ENCODE assay signal across 17 mouse cellular contexts in genomic region chr10:62358827-62359226, GRCm38 (mm10). TPM values are rescaled to one million over a fixed set of nuclear protein-coding genes. Genes with fewer than 3 reads are reported as not detected.
DNase-seq lines count a peak whose midpoint lies in the region; ATAC-seq and TF ChIP-seq lines count a peak whose summit lies in the region.
"Had no signal": no experiment of that assay in that cellular context is flagged by ENCODE, and none has a peak within 500 bp of the region (broad histone marks: within the 10 kb centered on the region; RNA-seq: fewer than 3 reads in every experiment).

No protein-coding gene starts in this region.

- H3K4me3 ChIP-seq in heart, adult 2 months, result no peak overlapping the region
- H3K4me3 ChIP-seq in thymus, adult 2 months (ENCODE audit: control insufficient read depth, insufficient read depth, low read length), result no peak overlapping the region
- H3K4me3 ChIP-seq in liver, embryonic 14.5 days (ENCODE audit: insufficient read depth in 1 of 2, low read depth in 2 of 2, low read length in 2 of 2), result no peak overlapping the region
- H3K4me3 ChIP-seq in forebrain, embryonic 13.5 days, result no peak overlapping the region
- H3K4me3 ChIP-seq: embryonic facial prominence, embryonic 15.5 days; midbrain, embryonic 13.5 days; neural tube, embryonic 12.5 days; stomach, embryonic 15.5 days had no signal

- H3K4me2 ChIP-seq in liver, embryonic 14.5 days (ENCODE audit: low read depth), result no peak overlapping the region
- no peak overlapping the region for H3K4me2 ChIP-seq in forebrain, embryonic 13.5 days
- H3K4me2 ChIP-seq: embryonic facial prominence, embryonic 15.5 days; midbrain, embryonic 13.5 days; neural tube, embryonic 12.5 days; stomach, embryonic 15.5 days had no signal

- peak; percentile 48 for TF ChIP-seq CTCF in heart, adult 2 months (IDR thresholded peaks at IDR 0.05)
- TF ChIP-seq CTCF in thymus, adult 2 months (IDR thresholded peaks at IDR 0.05; ENCODE audit: borderline replicate concordance, control insufficient read depth, extremely low read depth, insufficient read depth, low read length, poor library complexity), result no peak
- TF ChIP-seq CTCF in liver, embryonic 14.5 days (IDR thresholded peaks at IDR 0.05; ENCODE audit: low read depth), result peak; percentile 76

- ATAC-seq in liver, embryonic 14.5 days (ENCODE audit: insufficient read depth), result no peak
- ATAC-seq in inflammation-experienced regulatory T-cells, adult 6 months, result no peak
- ATAC-seq in forebrain, embryonic 13.5 days, result no peak
- ATAC-seq: activated CD4-positive, CD25-positive, alpha-beta regulatory T cell, adult 4 months; forebrain, embryonic 16.5 days; midbrain, embryonic 13.5 days had no signal

- H3K79me2 ChIP-seq in heart, adult 2 months (replicated peaks; ENCODE audit: control insufficient read depth, insufficient read depth, low read length), result no peaks in the 10 kb centered on the region

- no peaks in the 10 kb centered on the region for H3K27me3 ChIP-seq in heart, adult 2 months (ENCODE audit: control insufficient read depth, insufficient read depth, low read length)
- H3K27me3 ChIP-seq in thymus, adult 2 months (ENCODE audit: control insufficient read depth, insufficient read depth, low read length), result no peaks in the 10 kb centered on the region
- no peaks in the 10 kb centered on the region for H3K27me3 ChIP-seq in liver, embryonic 14.5 days (ENCODE audit: control insufficient read depth, insufficient read depth, low read length)
- H3K27me3 ChIP-seq in forebrain, embryonic 13.5 days, result no peaks in the 10 kb centered on the region
- H3K27me3 ChIP-seq: embryonic facial prominence, embryonic 15.5 days; midbrain, embryonic 13.5 days; neural tube, embryonic 12.5 days; stomach, embryonic 15.5 days had no signal

- DNase-seq in heart, adult 2 months, result no peak
- no peak for DNase-seq in heart, adult 18-20 months
- peak; percentile 27 for DNase-seq in thymus, adult 2 months
- no peak for DNase-seq in thymus, adult 18-20 months
- DNase-seq in liver, embryonic 14.5 days (ENCODE audit: low read depth in 3 of 3, low spot score in 3 of 3), result no peak
- no peak for DNase-seq in heart, postnatal 25 days (ENCODE audit: low spot score)
- DNase-seq: cerebellum, postnatal 36 days; heart, postnatal 36 days; kidney, adult 11 months had no signal

- intact Hi-C loops in heart, adult 2 months (cut with DNase I), result no loop called here
- intact Hi-C loops in heart, postnatal 25 days (cut with DNase I), result no loop called here

- no peaks in the 10 kb centered on the region for H3K36me3 ChIP-seq in heart, adult 2 months (ENCODE audit: control insufficient read depth, insufficient read depth, low read length)
- no peaks in the 10 kb centered on the region for H3K36me3 ChIP-seq in thymus, adult 2 months (ENCODE audit: control insufficient read depth, insufficient read depth, low read length)
- H3K36me3 ChIP-seq in liver, embryonic 14.5 days (replicated peaks; ENCODE audit: control insufficient read depth, insufficient read depth, low read depth), result no peaks in the 10 kb centered on the region
- no peaks in the 10 kb centered on the region for H3K36me3 ChIP-seq in forebrain, embryonic 13.5 days (ENCODE audit: poor library complexity, severe bottlenecking)
- H3K36me3 ChIP-seq: embryonic facial prominence, embryonic 15.5 days; midbrain, embryonic 13.5 days; neural tube, embryonic 12.5 days; stomach, embryonic 15.5 days had no signal

- H3K27ac ChIP-seq in heart, adult 2 months, result no peak overlapping the region
- H3K27ac ChIP-seq in thymus, adult 2 months (ENCODE audit: control insufficient read depth, insufficient read depth, low read length), result no peak overlapping the region
- no peak overlapping the region for H3K27ac ChIP-seq in liver, embryonic 14.5 days
- H3K27ac ChIP-seq in forebrain, embryonic 13.5 days, result no peak overlapping the region
- H3K27ac ChIP-seq: embryonic facial prominence, embryonic 15.5 days; midbrain, embryonic 13.5 days; neural tube, embryonic 12.5 days; stomach, embryonic 15.5 days had no signal

- H3K9ac ChIP-seq in heart, adult 2 months (ENCODE audit: low read depth, low read length), result no peak overlapping the region
- H3K9ac ChIP-seq in liver, embryonic 14.5 days (replicated peaks), result no peak overlapping the region
- H3K9ac ChIP-seq in forebrain, embryonic 13.5 days, result no peak overlapping the region
- H3K9ac ChIP-seq: embryonic facial prominence, embryonic 15.5 days; midbrain, embryonic 13.5 days; neural tube, embryonic 12.5 days; stomach, embryonic 15.5 days had no signal

- no peaks in the 10 kb centered on the region for H3K9me3 ChIP-seq in liver, embryonic 14.5 days (ENCODE audit: control insufficient read depth, low read length)
- no peaks in the 10 kb centered on the region for H3K9me3 ChIP-seq in forebrain, embryonic 13.5 days (replicated peaks)
- H3K9me3 ChIP-seq: embryonic facial prominence, embryonic 15.5 days; midbrain, embryonic 13.5 days; neural tube, embryonic 12.5 days; stomach, embryonic 15.5 days had no signal

- H3K4me1 ChIP-seq in heart, adult 2 months (ENCODE audit: control insufficient read depth, insufficient read depth, low read length), result no peaks in the 10 kb centered on the region; the same call in 1 of the 2 replicates
- no peaks in the 10 kb centered on the region for H3K4me1 ChIP-seq in thymus, adult 2 months (replicated peaks; ENCODE audit: control insufficient read depth, insufficient read depth, low read length)
- no peaks in the 10 kb centered on the region; a peak in 1 of 4 replicates for H3K4me1 ChIP-seq in liver, embryonic 14.5 days (replicated peaks; ENCODE audit: control insufficient read depth in 2 of 2, insufficient read depth in 2 of 2, low read length in 1 of 2)
- H3K4me1 ChIP-seq in forebrain, embryonic 13.5 days, result no peaks in the 10 kb centered on the region
- H3K4me1 ChIP-seq: embryonic facial prominence, embryonic 15.5 days; midbrain, embryonic 13.5 days; neural tube, embryonic 12.5 days; stomach, embryonic 15.5 days had no signal

- no peak for TF ChIP-seq EP300 in heart, adult 2 months (IDR thresholded peaks at IDR 0.05; ENCODE audit: insufficient read depth, low read depth, low read length)
- TF ChIP-seq EP300 in liver, embryonic 14.5 days (IDR thresholded peaks at IDR 0.05; ENCODE audit: low read depth), result no peak

- 88% methylated on average over 7 of the region's 7 CpGs for WGBS in heart, adult 2 months
- WGBS in thymus, adult 2 months, result 90% methylated on average over 7 of the region's 7 CpGs
- 69% methylated on average over 7 of the region's 7 CpGs for WGBS in liver, embryonic 14.5 days (ENCODE audit: insufficient replicate concordance)
- 90% methylated on average over 7 of the region's 7 CpGs for WGBS in forebrain, embryonic 13.5 days

- no peak for TF ChIP-seq POLR2A in heart, adult 2 months (IDR thresholded peaks at IDR 0.05; ENCODE audit: insufficient read depth, low read depth, low read length)
- no peak for TF ChIP-seq POLR2A in thymus, adult 2 months (IDR thresholded peaks at IDR 0.05; ENCODE audit: control insufficient read depth, extremely low read depth, insufficient read depth, low read length, poor library complexity)

RNA-seq across cellular contexts. Expression of gene Hk1, which starts 20.9 kb away (rescaled TPM):
- total RNA-seq in heart, adult 2 months (2021), result 100 to 1,000 TPM; 120 TPM
- polyA plus RNA-seq in heart, adult 2 months (2012; rRNA removed), result 71.0 and 81.9 TPM in 2 replicates
- 100 to 1,000 TPM; 104 to 110 TPM for total RNA-seq in heart, adult 18-20 months (2021)
- 52.1 and 55.5 TPM in 2 replicates for polyA plus RNA-seq in thymus, adult 2 months (2012; rRNA removed)
- 40.8 and 56.1 TPM in 2 replicates for polyA plus RNA-seq in liver, embryonic 14.5 days (2012; rRNA removed)
- 54.2 and 58.7 TPM in 2 replicates for polyA plus RNA-seq in liver, embryonic 14.5 days (2014; fragmentation: Nextera tagmentation; extraction: Ambion mirVana)
- 100 to 1,000 TPM in 1 of 3 experiments, 10 to 100 TPM in 2; 64.3 to 101 (median 74.8) TPM for polyA plus RNA-seq in inflammation-experienced regulatory T-cells, adult 6 months (2017; shearing (Covaris generic))
- 39.5 and 46.8 TPM in 2 replicates for polyA plus RNA-seq in forebrain, embryonic 13.5 days (2015; fragmentation: Nextera tagmentation; extraction: Ambion mirVana)
- 100 to 1,000 TPM; 123 to 142 TPM for total RNA-seq in heart, postnatal 25 days (2021)
